Mouse (Mus musculus) liver, embryonic 12.5 days (tissue): Measurements from ENCODE around the gene Smarcc1. TPM values are rescaled to one million over a fixed set of nuclear protein-coding genes. Genes with fewer than 3 reads are reported as not detected.

ENCODE experiments used
- ATAC-seq: fragments of 200-750 bp; cut with Nextera tagmentation; 2 replicates; pipeline ENCODE4 v1.8.0; 2017; ENCODE audit warnings: moderate number of reproducible peaks, mild to moderate bottlenecking, moderate library complexity
- H3K27ac ChIP-seq: fragments of 300-500 bp; sonication (generic); 2 replicates; pipeline ENCODE4 v1.5.1; 2016; ENCODE audit warnings: mild to moderate bottlenecking
- H3K27me3 ChIP-seq: fragments of 300-500 bp; sonication (generic); replicated peaks from 2 replicates; pipeline ENCODE4 v1.6.1; 2016; ENCODE audit warnings: mild to moderate bottlenecking, moderate library complexity
- H3K36me3 ChIP-seq: fragments of 300-500 bp; sonication (generic); 2 replicates; pipeline ENCODE4 v1.6.1; 2016; ENCODE audit warnings: mild to moderate bottlenecking, moderate library complexity
- H3K4me1 ChIP-seq: fragments of 300-500 bp; sonication (generic); 2 replicates; pipeline ENCODE4 v1.6.1; 2016
- H3K4me2 ChIP-seq: fragments of 300-500 bp; sonication (generic); 2 replicates; pipeline ENCODE4 v1.6.1; 2016; ENCODE audit warnings: mild to moderate bottlenecking, moderate library complexity
- H3K4me3 ChIP-seq: fragments of 300-500 bp; sonication (generic); 2 replicates; pipeline ENCODE4 v1.5.1; 2016; ENCODE audit warnings: mild to moderate bottlenecking, moderate library complexity
- H3K9ac ChIP-seq: fragments of 300-500 bp; sonication (generic); 2 replicates; pipeline ENCODE4 v1.6.1; 2016; ENCODE audit warnings: mild to moderate bottlenecking, moderate library complexity
- H3K9me3 ChIP-seq: fragments of 300-500 bp; sonication (generic); replicated peaks from 2 replicates; pipeline ENCODE4 v1.6.1; 2016; ENCODE audit warnings: mild to moderate bottlenecking, moderate library complexity
- WGBS: fragments of 180-500 bp; shearing (Covaris S2); methylation state at CpG from one replicate; pipeline ENCODE4 v1.1.7; 2016; ENCODE audit not compliant: insufficient replicate concordance; 5-methylcytosine and 5-hydroxymethylcytosine counted together
- microRNA-seq: library from miRNA; unstranded; fragments of <30 nt; microRNA quantifications from one replicate; pipeline ENCODE4, GENCODE M21; 2017
- polyA plus RNA-seq: library from polyadenylated mRNA; unstranded; fragments of >200 nt; fragmentation: Nextera tagmentation; extraction: Ambion mirVana; gene quantifications from 2 replicates; pipeline ENCODE4 v1.2.1, GENCODE M21; 2016

The Smarcc1 gene
- polyA plus RNA-seq, 1 experiment from 2014 or later: 69.2 TPM

DNA sequence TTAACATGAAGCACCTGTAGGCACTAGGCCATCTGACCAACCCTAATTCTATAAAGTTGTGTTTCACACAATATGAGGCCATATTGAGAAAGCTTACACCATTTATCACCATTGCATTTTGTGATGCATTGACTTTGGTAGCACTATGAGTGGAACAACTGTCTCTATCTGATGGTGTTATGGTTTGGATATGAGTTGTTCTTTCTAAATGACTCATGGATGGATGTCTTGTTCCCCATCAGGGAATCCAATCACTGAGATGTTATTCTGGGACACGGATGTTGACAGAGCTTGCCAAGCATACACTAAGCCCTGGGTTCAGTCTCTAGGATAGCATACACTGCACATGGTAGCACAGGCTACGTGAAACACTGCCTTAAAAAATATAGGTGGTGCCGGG lies 154.8 kb downstream of the Smarcc1 start:
- Histone ChIP-seq H3K4me2 (no peak overlapping the region), H3K27me3 (no peaks in the 10 kb centered on the region), H3K4me1 (no peaks in the 10 kb centered on the region), H3K9me3 (no peaks in the 10 kb centered on the region), H3K4me3 (no peak overlapping the region), H3K9ac (no peak overlapping the region), H3K36me3 (no peaks in the 10 kb centered on the region), H3K27ac (no peak overlapping the region)
- 67% methylated on average over 3 of the region's 3 CpGs for WGBS
- no peak for ATAC-seq

DNA sequence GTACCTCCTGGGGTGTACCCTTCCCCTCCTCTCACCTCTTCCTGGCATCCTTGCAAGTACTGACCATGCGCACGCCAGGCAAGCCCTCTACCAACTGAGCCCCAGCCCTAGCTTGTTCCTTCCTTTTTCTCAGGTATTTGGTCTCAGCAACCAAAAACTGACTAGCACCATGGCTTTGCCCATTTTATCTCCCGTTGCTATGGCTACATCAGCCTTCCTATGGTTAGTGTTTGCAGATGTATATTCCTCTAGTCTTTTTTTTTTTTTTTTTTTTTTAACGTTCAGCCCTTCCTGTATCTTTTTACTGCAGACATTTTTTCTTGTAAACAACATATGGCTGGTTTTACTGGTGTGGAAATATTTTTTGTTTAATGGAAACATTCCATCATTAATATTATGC lies 156.0 kb downstream of the Smarcc1 start:
- no peak for ATAC-seq
- no peak overlapping the region for H3K27ac ChIP-seq
- H3K4me2 ChIP-seq: no peak overlapping the region

DNA sequence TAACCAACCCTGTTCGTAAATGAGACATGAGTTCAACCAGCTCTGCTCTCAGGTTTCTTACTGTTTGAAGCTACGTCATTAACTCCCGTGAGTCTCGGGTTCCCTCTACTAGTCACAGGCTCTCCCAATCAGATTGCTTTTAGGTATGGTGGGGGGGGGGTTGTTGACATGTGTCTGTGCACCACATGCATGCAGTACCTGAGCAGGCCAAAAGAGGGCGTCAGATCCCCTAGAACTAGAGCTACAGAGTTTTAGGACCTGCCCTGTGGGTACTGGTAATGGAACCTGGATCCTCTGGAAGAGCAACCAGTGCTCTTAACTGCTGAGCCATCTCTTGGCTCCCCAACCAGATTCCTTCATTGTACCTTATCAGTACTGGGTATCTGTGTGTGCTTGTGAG lies 158.4 kb downstream of the Smarcc1 start:
- WGBS: 58% methylated on average over 5 of the region's 5 CpGs

More for the DNA sequence above, 156.0 kb downstream of the Smarcc1 start:
- Histone ChIP-seq H3K36me3 (no peaks in the 10 kb centered on the region), H3K4me3 (no peak overlapping the region), H3K27me3 (no peaks in the 10 kb centered on the region), H3K9ac (no peak overlapping the region), H3K9me3 (no peaks in the 10 kb centered on the region), H3K4me1 (no peaks in the 10 kb centered on the region)
- WGBS: 55% methylated on average over 4 of the region's 4 CpGs

DNA sequence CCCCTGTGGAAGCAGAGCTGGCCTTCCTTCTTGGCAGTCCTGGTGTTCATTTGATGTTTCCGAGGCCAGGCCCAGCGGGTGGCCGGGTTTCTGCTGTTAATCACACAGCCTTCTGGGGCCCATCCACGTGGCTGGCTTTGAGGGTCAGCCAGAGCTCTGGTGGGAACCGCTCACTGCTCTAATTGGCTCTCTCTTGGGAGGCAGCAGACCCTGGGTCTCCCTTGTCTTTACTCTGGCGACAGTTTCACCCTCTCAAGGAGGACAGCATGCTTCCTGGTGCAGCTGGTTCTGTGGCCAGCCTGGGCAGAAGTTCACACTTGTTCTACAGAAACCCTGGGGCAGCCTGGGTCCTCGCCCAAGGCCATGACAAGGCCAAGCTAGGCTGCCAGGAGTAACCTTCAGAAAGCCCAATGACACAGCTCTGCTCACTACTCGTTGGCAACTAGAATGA lies 159.9 kb downstream of the Smarcc1 start:
- no peak for ATAC-seq
- no peaks in the 10 kb centered on the region for H3K9me3 ChIP-seq
- no peaks in the 10 kb centered on the region for H3K27me3 ChIP-seq
- H3K27ac ChIP-seq: no peak overlapping the region
- H3K4me1 ChIP-seq: no peaks in the 10 kb centered on the region
- no peaks in the 10 kb centered on the region for H3K36me3 ChIP-seq
- 51% methylated on average over 8 of the region's 8 CpGs for whole genome bisulfite sequencing
- H3K4me3 ChIP-seq: no peak overlapping the region
- H3K4me2 ChIP-seq: no peak overlapping the region
- no peak overlapping the region for H3K9ac ChIP-seq

More for the DNA sequence above, 158.4 kb downstream of the Smarcc1 start:
- H3K36me3 ChIP-seq: no peaks in the 10 kb centered on the region
- no peaks in the 10 kb centered on the region for H3K4me1 ChIP-seq
- no peak overlapping the region for H3K27ac ChIP-seq
- no peaks in the 10 kb centered on the region for H3K9me3 ChIP-seq
- no peak overlapping the region for H3K9ac ChIP-seq
- no peak for ATAC-seq
- H3K4me2 ChIP-seq: no peak overlapping the region
- H3K27me3 ChIP-seq: no peaks in the 10 kb centered on the region
- no peak overlapping the region for H3K4me3 ChIP-seq

DNA sequence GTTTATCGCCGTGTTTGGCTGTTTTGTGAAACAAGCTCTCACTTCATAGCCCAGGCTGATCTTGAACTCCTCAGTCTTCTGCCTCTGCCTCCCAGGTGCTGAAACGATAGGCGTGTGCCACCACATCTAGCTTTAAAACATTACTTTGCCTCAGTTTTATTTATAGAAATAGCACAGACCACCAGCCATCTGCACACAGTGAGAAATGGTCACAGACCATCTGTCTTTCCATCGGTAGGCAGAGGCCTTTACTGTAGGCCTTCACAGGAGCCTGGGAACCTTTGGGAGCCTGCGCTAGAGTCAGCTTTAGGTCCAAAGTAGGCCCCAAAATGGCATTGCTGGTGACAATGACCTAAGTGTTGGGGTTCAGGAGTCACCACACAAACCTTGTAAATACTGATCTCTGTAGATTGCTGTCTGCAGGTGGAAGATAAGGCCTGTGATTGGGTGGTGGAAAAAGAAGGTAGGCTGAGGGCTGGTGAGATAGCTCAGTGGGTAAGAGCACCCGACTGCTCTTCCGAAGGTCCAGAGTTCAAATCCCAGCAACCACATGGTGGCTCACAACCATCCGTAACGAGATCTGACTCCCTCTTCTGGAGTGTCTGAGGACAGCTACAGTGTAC lies 166.7 kb downstream of the Smarcc1 start:
- no peak overlapping the region for H3K27ac ChIP-seq
- H3K27me3 ChIP-seq: no peaks in the 10 kb centered on the region
- no peaks in the 10 kb centered on the region for H3K36me3 ChIP-seq
- no peak overlapping the region for H3K4me2 ChIP-seq
- no peak for ATAC-seq
- WGBS: 77% methylated on average over 10 of the region's 10 CpGs
- no peaks in the 10 kb centered on the region for H3K9me3 ChIP-seq
- H3K4me3 ChIP-seq: no peak overlapping the region
- H3K9ac ChIP-seq: no peak overlapping the region
- no peaks in the 10 kb centered on the region for H3K4me1 ChIP-seq

DNA sequence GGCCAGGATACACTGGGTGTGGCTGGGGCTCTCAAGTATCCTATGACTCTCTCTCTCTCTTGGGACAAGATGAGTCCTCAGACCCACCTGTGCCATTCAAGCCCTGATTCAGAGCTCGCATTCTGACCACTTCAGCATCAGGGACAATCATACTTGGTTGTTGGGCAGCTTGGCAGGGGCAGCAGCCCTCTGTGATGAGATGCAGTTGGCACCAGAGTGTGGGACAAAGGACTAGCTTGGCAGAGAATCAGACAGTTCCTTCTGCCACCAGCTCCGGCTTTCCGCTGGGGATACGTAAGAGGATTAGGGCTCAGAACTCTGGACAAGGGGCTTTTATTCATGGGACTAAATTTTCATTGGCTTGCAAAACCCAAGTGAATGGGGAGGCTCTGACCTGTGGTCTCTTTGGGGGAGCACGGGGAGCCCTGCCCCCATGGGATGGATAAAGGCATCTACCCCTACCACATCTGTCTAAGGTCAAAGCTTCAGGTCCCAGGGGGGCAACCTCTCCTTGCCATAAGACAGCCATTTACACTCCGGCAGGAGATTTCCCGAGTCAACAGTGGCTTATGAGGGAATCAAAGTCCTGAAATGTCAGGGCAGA lies 169.9 kb downstream of the Smarcc1 start:
- Histone ChIP-seq H3K9me3 (no peaks in the 10 kb centered on the region), H3K27ac (no peak overlapping the region), H3K4me3 (no peak overlapping the region), H3K27me3 (no peaks in the 10 kb centered on the region), H3K4me1 (no peaks in the 10 kb centered on the region), H3K4me2 (no peak overlapping the region), H3K36me3 (no peaks in the 10 kb centered on the region), H3K9ac (no peak overlapping the region)
- 75% methylated on average over 7 of the region's 7 CpGs for WGBS
- ATAC-seq: no peak

Small RNA genes within 50 kb of the gene (microRNA-seq; reads per million reads assigned to microRNA genes)
- 239 reads per million, percentile 58 among the genes with 10 or more reads in this experiment for gene Mir6236

Other genes starting within 250 kb of the Smarcc1 start
- 34.9 and 36.4 TPM in 2 replicates for gene Cdc25a, start 242.1 kb upstream of the Smarcc1 start, polyA plus RNA-seq
- 18.6 and 19.1 TPM in 2 replicates for gene Map4, start 186.2 kb upstream of the Smarcc1 start, polyA plus RNA-seq
- gene Dhx30, start 122 bp downstream of the Smarcc1 start, polyA plus RNA-seq: 65.2 and 68.1 TPM in 2 replicates
- gene Cspg5, start 126.1 kb downstream of the Smarcc1 start, polyA plus RNA-seq: 0.19 and 0.31 TPM in 2 replicates
- gene Elp6, start 187.5 kb downstream of the Smarcc1 start, polyA plus RNA-seq: 14.1 and 16.5 TPM in 2 replicates
- 28.6 and 28.7 TPM in 2 replicates for gene Scap, start 215.6 kb downstream of the Smarcc1 start, polyA plus RNA-seq